Mouse (Mus musculus) forebrain, embryonic 13.5 days (tissue): ENCODE results near the gene Robo1. TPM values are rescaled to one million over a fixed set of nuclear protein-coding genes. Genes with fewer than 3 reads are reported as not detected.

Experiments
- ATAC-seq: fragments of 200-750 bp; cut with Nextera tagmentation; 2 replicates; pipeline ENCODE4 v1.8.0; 2017
- H3K27ac ChIP-seq: fragments of 300-500 bp; sonication (generic); 2 replicates; pipeline ENCODE4 v1.5.1; 2015; ENCODE audit warnings: inconsistent platforms, mild to moderate bottlenecking, moderate library complexity
- H3K27me3 ChIP-seq: fragments of 300-500 bp; sonication (generic); 2 replicates; pipeline ENCODE4 v1.6.1; 2015; ENCODE audit warnings: mild to moderate bottlenecking, inconsistent platforms
- H3K36me3 ChIP-seq: fragments of 300-500 bp; sonication (generic); 2 replicates; pipeline ENCODE4 v1.6.1; 2015; ENCODE audit warnings: mild to moderate bottlenecking, inconsistent platforms; ENCODE audit not compliant: poor library complexity, severe bottlenecking
- H3K4me1 ChIP-seq: fragments of 300-500 bp; sonication (generic); 2 replicates; pipeline ENCODE4 v1.6.1; 2015; ENCODE audit warnings: inconsistent platforms
- H3K4me2 ChIP-seq: fragments of 300-500 bp; sonication (generic); 2 replicates; pipeline ENCODE4 v1.6.1; 2015; ENCODE audit warnings: inconsistent platforms, mild to moderate bottlenecking, moderate library complexity
- H3K4me3 ChIP-seq: fragments of 300-500 bp; sonication (generic); 2 replicates; pipeline ENCODE4 v1.5.1; 2015; ENCODE audit warnings: mild to moderate bottlenecking, inconsistent platforms
- H3K9ac ChIP-seq: fragments of 300-500 bp; sonication (generic); 2 replicates; pipeline ENCODE4 v1.6.1; 2015; ENCODE audit warnings: mild to moderate bottlenecking, inconsistent platforms
- H3K9me3 ChIP-seq: fragments of 300-500 bp; sonication (generic); replicated peaks from 2 replicates; pipeline ENCODE4 v1.6.1; 2016; ENCODE audit warnings: inconsistent platforms
- WGBS: fragments of 180-500 bp; shearing (Covaris S2); methylation state at CpG from one replicate; pipeline ENCODE4 v1.1.7; 2015; 5-methylcytosine and 5-hydroxymethylcytosine counted together
- polyA plus RNA-seq: library from polyadenylated mRNA; unstranded; fragments of >200 nt; fragmentation: Nextera tagmentation; extraction: Ambion mirVana; gene quantifications from 2 replicates; pipeline ENCODE4 v1.2.1, GENCODE M21; 2015

Gene Robo1
- polyA plus RNA-seq, 1 experiment from 2014 or later = 36.9 TPM

- H3K4me2 ChIP-seq = no peak overlapping the region
- no peak for ATAC-seq
These were observed 626.8 kb downstream of the Robo1 start for GRCm38 (mm10) chr16:72934908-72935307.

GRCm38 (mm10) chr16:72937183-72937582, 629.1 kb downstream of the Robo1 start:
- H3K4me1 ChIP-seq = peaks cover 6% of the 10 kb centered on the region; the same call in 1 of the 2 replicates
- H3K27me3 ChIP-seq = no peaks in the 10 kb centered on the region
- H3K4me2 ChIP-seq = no peak overlapping the region
- H3K9me3 ChIP-seq = no peaks in the 10 kb centered on the region
- WGBS = 55% methylated on average over 3 of the region's 3 CpGs
- H3K9ac ChIP-seq = no peak overlapping the region
- no peak for ATAC-seq
- H3K4me3 ChIP-seq = no peak overlapping the region
- no peak overlapping the region for H3K27ac ChIP-seq
- H3K36me3 ChIP-seq = no peaks in the 10 kb centered on the region

More at GRCm38 (mm10) chr16:72934908-72935307, 626.8 kb downstream of the Robo1 start:
- no peak overlapping the region for H3K27ac ChIP-seq
- H3K9ac ChIP-seq = no peak overlapping the region
- no peaks in the 10 kb centered on the region for H3K36me3 ChIP-seq
- no peaks in the 10 kb centered on the region for H3K9me3 ChIP-seq
- H3K4me3 ChIP-seq = no peak overlapping the region
- no peaks in the 10 kb centered on the region for H3K27me3 ChIP-seq
- H3K4me1 ChIP-seq = peaks cover 4% of the 10 kb centered on the region; the same call in 1 of the 2 replicates

GRCm38 (mm10) chr16:72939862-72940261, 631.8 kb downstream of the Robo1 start:
- ATAC-seq = no peak
- no peak overlapping the region for H3K27ac ChIP-seq
- H3K36me3 ChIP-seq = no peaks in the 10 kb centered on the region
- H3K9ac ChIP-seq = no peak overlapping the region
- H3K4me2 ChIP-seq = no peak overlapping the region
- H3K4me3 ChIP-seq = no peak overlapping the region
- H3K27me3 ChIP-seq = no peaks in the 10 kb centered on the region
- no peaks in the 10 kb centered on the region for H3K9me3 ChIP-seq
- H3K4me1 ChIP-seq = peaks cover 11% of the 10 kb centered on the region; the same call in 1 of the 2 replicates
- WGBS = 70% methylated on average over 3 of the region's 3 CpGs

- ATAC-seq = no peak
- no peak overlapping the region for H3K4me2 ChIP-seq
- H3K4me1 ChIP-seq = peaks cover 11% of the 10 kb centered on the region; the same call in 1 of the 2 replicates
- H3K27me3 ChIP-seq = no peaks in the 10 kb centered on the region
- H3K9me3 ChIP-seq = no peaks in the 10 kb centered on the region
- no peak overlapping the region for H3K9ac ChIP-seq
- no peaks in the 10 kb centered on the region for H3K36me3 ChIP-seq
- H3K4me3 ChIP-seq = no peak overlapping the region
- no peak overlapping the region for H3K27ac ChIP-seq
- 85% methylated on average over 8 of the region's 8 CpGs for WGBS
These were observed 632.7 kb downstream of the Robo1 start for GRCm38 (mm10) chr16:72940786-72941185.

DNA sequence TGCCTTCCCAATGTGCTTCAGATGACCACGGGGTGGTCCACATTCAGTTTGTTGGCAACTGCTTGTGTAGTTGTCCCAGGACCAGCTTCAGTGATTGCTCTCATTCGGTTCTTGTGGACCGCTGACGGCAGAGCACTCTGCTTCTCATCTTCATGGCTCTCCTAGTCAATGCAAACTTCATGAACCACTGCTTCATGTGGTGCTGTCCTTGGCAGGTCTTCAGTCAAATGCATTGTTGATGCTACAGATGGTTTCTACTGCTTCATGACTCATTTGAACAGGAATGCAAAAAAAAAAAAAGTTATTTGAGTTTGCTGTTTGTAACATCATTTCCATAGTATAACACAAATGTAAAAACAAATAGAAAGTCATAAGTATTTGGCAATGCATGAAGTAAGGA, 636.3 kb downstream of the Robo1 start:
- 92% methylated on average over 4 of the region's 4 CpGs for WGBS
- Histone ChIP-seq H3K36me3 (no peaks in the 10 kb centered on the region), H3K27ac (no peak overlapping the region), H3K4me1 (peaks cover 11% of the 10 kb centered on the region; the same call in 1 of the 2 replicates), H3K4me2 (no peak overlapping the region), H3K27me3 (no peaks in the 10 kb centered on the region), H3K4me3 (no peak overlapping the region), H3K9ac (no peak overlapping the region), H3K9me3 (no peaks in the 10 kb centered on the region)
- no peak for ATAC-seq

DNA sequence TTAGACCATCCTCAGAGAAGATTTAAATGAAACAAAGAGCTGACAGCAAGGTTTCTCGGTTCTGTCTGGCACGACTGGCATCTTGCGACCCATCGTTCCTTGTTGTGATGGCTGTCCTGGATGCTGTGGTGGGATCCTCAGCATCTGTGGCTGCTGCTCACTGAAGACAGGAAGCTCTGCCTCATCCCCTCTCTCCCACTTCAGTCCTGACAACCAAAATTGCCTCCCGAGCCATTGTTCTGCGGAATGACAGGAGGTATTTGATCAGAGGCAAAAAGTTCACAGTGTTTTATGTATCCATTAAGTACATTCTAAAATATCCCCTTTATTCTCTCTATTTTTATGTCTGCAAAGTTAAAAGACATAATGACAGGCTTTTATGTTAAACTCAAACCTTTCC, 643.9 kb downstream of the Robo1 start:
- no peaks in the 10 kb centered on the region for H3K4me1 ChIP-seq
- H3K36me3 ChIP-seq = no peaks in the 10 kb centered on the region
- peak; percentile 76 for ATAC-seq
- no peak overlapping the region for H3K4me2 ChIP-seq
- H3K9me3 ChIP-seq = no peaks in the 10 kb centered on the region
- 64% methylated on average over 6 of the region's 6 CpGs for WGBS
- no peak overlapping the region for H3K4me3 ChIP-seq
- H3K9ac ChIP-seq = no peak overlapping the region
- peak overlapping the region; percentile 1; the same call in 1 of the 2 replicates for H3K27ac ChIP-seq
- no peaks in the 10 kb centered on the region for H3K27me3 ChIP-seq

- Histone ChIP-seq H3K4me1 (peaks cover 13% of the 10 kb centered on the region), H3K27me3 (no peaks in the 10 kb centered on the region), H3K4me3 (no peak overlapping the region), H3K27ac (peak overlapping the region; percentile 74), H3K4me2 (no peak overlapping the region), H3K9me3 (no peaks in the 10 kb centered on the region), H3K9ac (no peak overlapping the region), H3K36me3 (peaks cover 4% of the 10 kb centered on the region; the same call in 1 of the 2 replicates)
- 43% methylated on average over 11 of the region's 11 CpGs for WGBS
- peak; percentile 93 for ATAC-seq
These were observed 651.1 kb downstream of the Robo1 start for GRCm38 (mm10) chr16:72959018-72959702.

- peaks cover 4% of the 10 kb centered on the region; the same call in 1 of the 2 replicates for H3K36me3 ChIP-seq
- ATAC-seq = peak; percentile 62; the same call in 1 of the 2 replicates
- H3K4me1 ChIP-seq = peaks cover 13% of the 10 kb centered on the region
- WGBS = 72% methylated on average over 6 of the region's 6 CpGs
- H3K9ac ChIP-seq = no peak overlapping the region
- peak overlapping the region; percentile 54 for H3K27ac ChIP-seq
- no peaks in the 10 kb centered on the region for H3K9me3 ChIP-seq
- H3K4me2 ChIP-seq = no peak overlapping the region
- H3K27me3 ChIP-seq = no peaks in the 10 kb centered on the region
- H3K4me3 ChIP-seq = no peak overlapping the region
These were observed 651.7 kb downstream of the Robo1 start for GRCm38 (mm10) chr16:72959823-72960222.

DNA sequence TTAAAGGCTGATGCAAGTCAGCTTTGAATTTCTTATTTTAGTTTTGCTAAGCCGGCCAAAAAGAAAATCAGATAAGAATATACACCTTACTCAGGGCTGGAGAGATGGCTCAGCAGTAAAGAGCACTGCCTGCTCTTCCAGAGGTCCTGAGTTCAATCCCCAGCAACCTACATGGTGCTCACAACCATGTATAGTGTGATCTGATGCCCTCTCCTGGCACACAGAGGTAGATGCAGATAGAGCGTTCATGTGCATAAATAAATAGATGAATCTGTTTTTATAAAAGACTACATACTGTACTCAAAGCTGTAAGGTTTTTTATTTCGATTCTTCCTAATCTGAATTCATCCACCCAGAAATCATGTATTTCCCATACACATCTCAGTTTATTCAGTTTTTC, 655.7 kb downstream of the Robo1 start:
- peaks cover 12% of the 10 kb centered on the region for H3K4me1 ChIP-seq
- H3K36me3 ChIP-seq = peaks cover 4% of the 10 kb centered on the region; the same call in 1 of the 2 replicates
- ATAC-seq = no peak
- H3K9ac ChIP-seq = no peak overlapping the region
- H3K27ac ChIP-seq = no peak overlapping the region
- no peaks in the 10 kb centered on the region for H3K9me3 ChIP-seq
- no peak overlapping the region for H3K4me3 ChIP-seq
- H3K27me3 ChIP-seq = no peaks in the 10 kb centered on the region
- 95% methylated on average over 3 of the region's 3 CpGs for whole genome bisulfite sequencing
- H3K4me2 ChIP-seq = no peak overlapping the region

DNA sequence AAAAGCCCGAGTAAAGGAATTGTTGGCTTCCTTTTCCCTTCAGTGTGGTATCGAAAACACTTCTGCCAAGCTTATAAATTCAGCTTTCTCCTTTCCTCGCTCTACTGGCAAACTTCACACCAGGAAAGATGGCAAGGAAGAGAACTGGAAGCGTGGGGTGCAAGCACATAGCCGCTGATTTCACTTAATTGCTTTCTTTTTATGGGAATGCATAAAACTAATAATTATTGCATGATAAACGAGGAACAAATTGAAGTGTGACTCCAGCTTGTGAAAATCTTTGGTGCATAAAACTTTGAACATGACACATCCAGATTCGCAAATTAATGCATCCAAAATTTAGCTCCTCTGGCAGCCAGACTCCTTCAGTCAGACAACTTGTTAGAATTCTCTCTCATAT, 659.4 kb downstream of the Robo1 start:
- Histone ChIP-seq H3K4me1 (no peaks in the 10 kb centered on the region), H3K9ac (no peak overlapping the region), H3K4me2 (no peak overlapping the region), H3K9me3 (no peaks in the 10 kb centered on the region), H3K27ac (no peak overlapping the region), H3K27me3 (no peaks in the 10 kb centered on the region), H3K36me3 (no peaks in the 10 kb centered on the region; the same call in 1 of the 2 replicates), H3K4me3 (no peak overlapping the region)
- peak; percentile 48; the same call in 1 of the 2 replicates for ATAC-seq
- WGBS = 76% methylated on average over 7 of the region's 7 CpGs

GRCm38 (mm10) chr16:72969990-72970389, 661.9 kb downstream of the Robo1 start:
- H3K4me2 ChIP-seq = no peak overlapping the region
- ATAC-seq = no peak
- H3K4me1 ChIP-seq = no peaks in the 10 kb centered on the region
- no peak overlapping the region for H3K4me3 ChIP-seq
- no peak overlapping the region for H3K9ac ChIP-seq
- H3K27ac ChIP-seq = no peak overlapping the region
- 84% methylated on average over 7 of the region's 7 CpGs for WGBS
- no peaks in the 10 kb centered on the region for H3K9me3 ChIP-seq
- no peaks in the 10 kb centered on the region for H3K36me3 ChIP-seq
- no peaks in the 10 kb centered on the region for H3K27me3 ChIP-seq

- Histone ChIP-seq H3K36me3 (no peaks in the 10 kb centered on the region), H3K4me1 (0 out of 2 replicates have a peak, but pooled peaks cover 4% of the 10 kb centered on the region), H3K4me2 (no peak overlapping the region), H3K9ac (no peak overlapping the region), H3K4me3 (no peak overlapping the region), H3K27ac (no peak overlapping the region), H3K9me3 (no peaks in the 10 kb centered on the region), H3K27me3 (no peaks in the 10 kb centered on the region)
- no peak for ATAC-seq
- WGBS = 78% methylated on average over 6 of the region's 6 CpGs
These were observed 665.6 kb downstream of the Robo1 start for GRCm38 (mm10) chr16:72973685-72974084.
